Mouse (Mus musculus): ENCODE results near the gene Zfp583.

DNA sequence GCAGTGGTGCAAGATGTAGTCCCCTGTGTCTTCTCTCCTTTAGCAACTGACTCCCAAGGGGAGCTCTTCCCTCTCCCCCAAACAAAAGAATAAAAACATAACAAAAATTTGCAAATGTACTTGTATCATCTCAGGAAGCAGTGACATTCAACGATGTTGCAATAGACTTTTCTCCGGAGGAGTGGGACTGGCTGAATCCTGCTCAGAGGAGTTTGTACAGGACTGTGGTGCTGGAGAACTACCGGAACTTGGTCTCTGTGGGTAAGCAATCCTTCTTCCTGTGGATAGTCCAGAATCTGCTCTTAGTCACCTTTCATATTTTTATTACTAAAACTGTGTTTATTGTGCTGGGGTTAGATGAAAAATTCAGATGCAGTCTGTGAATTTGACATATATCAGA is 41.9 kb upstream of the Zfp583 start:
- TF ChIP-seq CTCF (IDR thresholded peaks at IDR 0.05; ENCODE audit: extremely low read depth, insufficient read depth, insufficient read length, insufficient replicate concordance) (no peak), POLR2A (IDR thresholded peaks at IDR 0.05; ENCODE audit: low read depth, low read length) (no peak)

Data from spleen, adult 2 months (tissue).